ENCODE assay signal across 8 mouse cellular contexts in the genomic region with DNA sequence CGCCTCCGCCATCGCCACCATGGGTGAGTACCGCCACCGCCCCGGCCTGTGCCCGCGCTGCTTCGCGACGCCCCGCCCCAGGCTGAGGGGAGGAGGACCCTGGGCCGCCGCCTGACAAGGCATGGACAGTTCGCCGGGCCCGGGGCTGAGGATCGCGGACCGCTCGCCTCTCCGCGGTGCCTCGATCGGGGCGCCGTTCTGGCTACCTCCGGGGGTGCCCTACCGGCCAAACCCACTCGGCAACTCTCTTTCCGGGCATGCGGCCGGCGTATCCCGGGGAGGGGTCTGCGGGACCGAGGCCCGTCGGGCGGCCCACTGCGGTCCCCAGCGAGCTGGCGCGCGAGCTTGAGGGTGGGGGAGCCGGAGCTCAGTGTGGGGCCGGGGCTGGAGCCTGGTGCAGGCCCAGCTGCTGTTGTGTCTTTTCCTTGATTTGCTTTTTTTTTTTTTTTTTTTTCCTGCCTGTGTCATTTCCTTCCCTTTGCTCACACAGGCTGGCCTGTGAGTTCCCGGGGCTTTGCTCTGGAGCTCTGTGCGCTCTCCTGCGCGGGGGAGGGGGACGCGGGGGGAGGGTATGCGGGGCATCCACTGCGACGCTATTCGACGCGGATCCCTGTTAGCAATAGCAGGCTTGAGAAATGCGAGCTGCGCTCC. TPM values are rescaled to one million over a fixed set of nuclear protein-coding genes. Genes with fewer than 3 reads are reported as not detected.
DNase-seq lines count a peak whose midpoint lies in the region; ATAC-seq and TF ChIP-seq lines count a peak whose summit lies in the region.

No protein-coding gene starts in this region.

- TF ChIP-seq CTCF in G1E (IDR thresholded peaks at IDR 0.05; ENCODE audit: low read depth, low read length) = no peak

- peaks cover 14% of the 10 kb centered on the region for H3K4me1 ChIP-seq in G1E (ENCODE audit: insufficient read depth, low read depth, low read length)
- peaks cover 15% of the 10 kb centered on the region for H3K4me1 ChIP-seq in lung, embryonic 16.5 days (replicated peaks; ENCODE audit: control insufficient read depth, insufficient read depth, low read length)

- WGBS in lung, embryonic 16.5 days = under 1% methylated on average over 47 of the region's 61 CpGs

- H3K27ac ChIP-seq in lung, embryonic 16.5 days (ENCODE audit: low read length) = peak overlapping the region; percentile 100

- ATAC-seq in G1E (ENCODE audit: extremely low read depth, insufficient number of reproducible peaks, low FRiP score, poor library complexity, severe bottlenecking) = no peak
- ATAC-seq in lung, embryonic 16.5 days (ENCODE audit: low read depth) = peak; percentile 79

- peak overlapping the region; percentile 98 for H3K9ac ChIP-seq in lung, embryonic 16.5 days (ENCODE audit: low read length)

- peaks cover 4% of the 10 kb centered on the region for H3K27me3 ChIP-seq in G1E (ENCODE audit: insufficient read depth, low read length)
- H3K27me3 ChIP-seq in lung, embryonic 16.5 days (ENCODE audit: control insufficient read depth, insufficient read depth, low read depth, low read length) = no peaks in the 10 kb centered on the region

- peak overlapping the region; percentile 86 for H3K4me3 ChIP-seq in G1E (ENCODE audit: low read depth, low read length)
- H3K4me3 ChIP-seq in lung, embryonic 16.5 days (ENCODE audit: low read length) = peak overlapping the region; percentile 92

- H3K9me3 ChIP-seq in G1E (replicated peaks) = no peaks in the 10 kb centered on the region
- no peaks in the 10 kb centered on the region for H3K9me3 ChIP-seq in lung, embryonic 16.5 days (ENCODE audit: control insufficient read depth, low read length)

- peak overlapping the region; percentile 65 for H3K4me2 ChIP-seq in lung, embryonic 16.5 days (ENCODE audit: low read depth, low read length)

- DNase-seq in G1E (ENCODE audit: low spot score) = peak; percentile 73
- peak; percentile 70 to 78 for DNase-seq in cerebellum, adult 18-20 months
- peak; percentile 65 for DNase-seq in forelimb bud, embryonic 11.5 days (ENCODE audit: low read depth, low spot score)
- DNase-seq in heart, postnatal 4 days = peak; percentile 84
- DNase-seq in layer of hippocampus, adult 9-11 months = peak; percentile 65
- DNase-seq in ovary, postnatal 10 days (ENCODE audit: low spot score) = peak; percentile 82
- peak; percentile 70 for DNase-seq in thymus, postnatal 0 days (ENCODE audit: low spot score)

- peaks cover 2% of the 10 kb centered on the region for H3K36me3 ChIP-seq in G1E (replicated peaks)
- no peaks in the 10 kb centered on the region for H3K36me3 ChIP-seq in lung, embryonic 16.5 days (ENCODE audit: control insufficient read depth, insufficient read depth, low read length)

RNA-seq across cellular contexts. Expression of a gene that starts 0.6 kb away (rescaled TPM):
- total RNA-seq in G1E (2014; fragmentation: Nextera tagmentation) = 21.1 and 30.0 TPM in 2 replicates
- 29.5 and 31.9 TPM in 2 replicates for total RNA-seq in G1E (2017)
- 4.5 and 4.9 TPM in 2 replicates for polyA plus RNA-seq in G1E (2012)
- total RNA-seq in heart, postnatal 4 days (2021) = 10 to 100 TPM; 55.6 to 55.8 TPM
- 13.9 and 15.8 TPM in 2 replicates for polyA plus RNA-seq in lung, embryonic 16.5 days (2015; fragmentation: Nextera tagmentation; extraction: Ambion mirVana)
- 13.6 and 16.9 TPM in 2 replicates for polyA plus RNA-seq in thymus, postnatal 0 days (2015; fragmentation: Nextera tagmentation; extraction: Ambion mirVana)

RNA-seq across cellular contexts. Expression of a gene that starts 19.2 kb away (rescaled TPM):
- total RNA-seq in G1E (2014; fragmentation: Nextera tagmentation) = 14.6 and 20.3 TPM in 2 replicates
- total RNA-seq in G1E (2017) = 20.4 and 21.4 TPM in 2 replicates
- 18.6 and 19.2 TPM in 2 replicates for polyA plus RNA-seq in G1E (2012)
- 10 to 100 TPM; 41.1 to 41.5 TPM for total RNA-seq in heart, postnatal 4 days (2021)
- 8.6 and 10.4 TPM in 2 replicates for polyA plus RNA-seq in lung, embryonic 16.5 days (2015; fragmentation: Nextera tagmentation; extraction: Ambion mirVana)
- polyA plus RNA-seq in thymus, postnatal 0 days (2015; fragmentation: Nextera tagmentation; extraction: Ambion mirVana) = 10.1 and 11.5 TPM in 2 replicates

RNA-seq across cellular contexts. Expression of a gene that starts 48.4 kb away (rescaled TPM):
- 70.7 and 84.6 TPM in 2 replicates for total RNA-seq in G1E (2014; fragmentation: Nextera tagmentation)
- total RNA-seq in G1E (2017) = 70.0 and 74.3 TPM in 2 replicates
- polyA plus RNA-seq in G1E (2012) = 40.4 and 59.3 TPM in 2 replicates
- 10 to 100 TPM; 60.9 to 66.5 TPM for total RNA-seq in heart, postnatal 4 days (2021)
- polyA plus RNA-seq in lung, embryonic 16.5 days (2015; fragmentation: Nextera tagmentation; extraction: Ambion mirVana) = 58.8 and 63.4 TPM in 2 replicates
- 44.0 and 48.3 TPM in 2 replicates for polyA plus RNA-seq in thymus, postnatal 0 days (2015; fragmentation: Nextera tagmentation; extraction: Ambion mirVana)
